Mouse (Mus musculus) forebrain, embryonic 15.5 days (tissue): ENCODE measurements around the gene Pycr1. TPM values are rescaled to one million over a fixed set of nuclear protein-coding genes. Genes with fewer than 3 reads are reported as not detected.
"Not testable (repeated sequence)": the region's sequence is repeated elsewhere in the genome, so short reads cannot be mapped to it uniquely, and the experiment has no call there.

Experiments used
- ATAC-seq: fragments of 200-750 bp; cut with Nextera tagmentation; replicated peaks from 2 replicates; pipeline ENCODE4 v1.8.0; 2017; ENCODE audit warnings: mild to moderate bottlenecking, moderate TSS enrichment, moderate library complexity
- H3K27ac ChIP-seq: fragments of 300-500 bp; sonication (generic); replicated peaks from 2 replicates; pipeline ENCODE4 v1.5.1; 2015; ENCODE audit warnings: mild to moderate bottlenecking, inconsistent platforms
- H3K27me3 ChIP-seq: fragments of 300-500 bp; sonication (generic); 2 replicates; pipeline ENCODE4 v1.6.1; 2015; ENCODE audit warnings: inconsistent platforms
- H3K36me3 ChIP-seq: fragments of 300-500 bp; sonication (generic); 2 replicates; pipeline ENCODE4 v1.6.1; 2015; ENCODE audit warnings: mild to moderate bottlenecking, inconsistent platforms
- H3K4me1 ChIP-seq: fragments of 300-500 bp; sonication (generic); 2 replicates; pipeline ENCODE4 v1.6.1; 2015; ENCODE audit warnings: inconsistent platforms
- H3K4me2 ChIP-seq: fragments of 300-500 bp; sonication (generic); replicated peaks from 2 replicates; pipeline ENCODE4 v1.6.1; 2015; ENCODE audit warnings: mild to moderate bottlenecking, inconsistent platforms
- H3K4me3 ChIP-seq: fragments of 300-500 bp; sonication (generic); 2 replicates; pipeline ENCODE4 v1.5.1; 2015; ENCODE audit warnings: mild to moderate bottlenecking, inconsistent platforms
- H3K9ac ChIP-seq: fragments of 300-500 bp; sonication (generic); replicated peaks from 2 replicates; pipeline ENCODE4 v1.6.1; 2015; ENCODE audit warnings: mild to moderate bottlenecking, inconsistent platforms
- H3K9me3 ChIP-seq: fragments of 300-500 bp; sonication (generic); 2 replicates; pipeline ENCODE4 v1.6.1; 2016; ENCODE audit warnings: inconsistent platforms
- WGBS: fragments of 180-500 bp; shearing (Covaris S2); methylation state at CpG from one replicate; pipeline ENCODE4 v1.1.7; 2015; ENCODE audit warnings: mixed read lengths; 5-methylcytosine and 5-hydroxymethylcytosine counted together
- polyA plus RNA-seq: library from polyadenylated mRNA; unstranded; fragments of >200 nt; fragmentation: Nextera tagmentation; extraction: Ambion mirVana; gene quantifications from 2 replicates; pipeline ENCODE4 v1.2.1, GENCODE M21; 2015

Gene Pycr1
- 30.9 and 35.3 TPM in 2 replicates for polyA plus RNA-seq

- Histone ChIP-seq H3K9ac (peak within 1 kb of the TSS; percentile 65), H3K27me3 (0 out of 2 replicates have a peak, but pooled peaks cover 5% of the 10 kb centered on the region), H3K4me1 (peaks cover 20% of the 10 kb centered on the region), H3K36me3 (no peaks in the 10 kb centered on the region), H3K27ac (peak within 1 kb of the TSS; percentile 47; the same call in 1 of the 2 replicates), H3K4me2 (peak within 1 kb of the TSS; percentile 89), H3K4me3 (peak within 1 kb of the TSS; percentile 51), H3K9me3 (no peaks in the 10 kb centered on the region)
- under 1% methylated on average over 15 of the region's 15 CpGs for WGBS
- peak; percentile 100 for ATAC-seq
Measured at GRCm38 (mm10) chr11:120643601-120643987, at the start of gene Pycr1. Pycr1 (minus strand) TSS chr11:120643769.

GRCm38 (mm10) chr11:120692471-120693011 is 49.0 kb upstream of the Pycr1 start:
- WGBS, result 92% methylated on average over 4 of the region's 4 CpGs
- Histone ChIP-seq H3K36me3 (peaks cover 33% of the 10 kb centered on the region; the same call in 1 of the 2 replicates), H3K4me1 (peaks cover 6% of the 10 kb centered on the region; the same call in 1 of the 2 replicates)

GRCm38 (mm10) chr11:120689365-120689764 is 45.8 kb upstream of the Pycr1 start:
- 84% methylated on average over 3 of the region's 3 CpGs for WGBS
- Histone ChIP-seq H3K27ac (no peak overlapping the region), H3K36me3 (peaks cover 34% of the 10 kb centered on the region; the same call in 1 of the 2 replicates), H3K4me3 (no peak overlapping the region), H3K27me3 (no peaks in the 10 kb centered on the region), H3K9me3 (no peaks in the 10 kb centered on the region), H3K9ac (no peak overlapping the region), H3K4me2 (no peak overlapping the region), H3K4me1 (no peaks in the 10 kb centered on the region)
- no peak for ATAC-seq

More at GRCm38 (mm10) chr11:120692471-120693011, 49.0 kb upstream of the Pycr1 start:
- Histone ChIP-seq H3K27ac (no peak overlapping the region), H3K9me3 (no peaks in the 10 kb centered on the region), H3K27me3 (no peaks in the 10 kb centered on the region), H3K4me3 (no peak overlapping the region), H3K9ac (no peak overlapping the region), H3K4me2 (no peak overlapping the region)
- no peak for ATAC-seq

- no peak for ATAC-seq
- Histone ChIP-seq H3K4me3 (no peak overlapping the region), H3K27ac (no peak overlapping the region), H3K36me3 (peaks cover 45% of the 10 kb centered on the region), H3K9ac (no peak overlapping the region), H3K27me3 (no peaks in the 10 kb centered on the region), H3K4me2 (no peak overlapping the region), H3K4me1 (no peaks in the 10 kb centered on the region), H3K9me3 (no peaks in the 10 kb centered on the region)
- 77% methylated on average over 20 of the region's 20 CpGs for WGBS
Measured at GRCm38 (mm10) chr11:120686650-120687272, 43.2 kb upstream of the Pycr1 start.

- Histone ChIP-seq H3K4me3 (no peak overlapping the region), H3K4me1 (no peaks in the 10 kb centered on the region), H3K27ac (no peak overlapping the region), H3K36me3 (peaks cover 58% of the 10 kb centered on the region), H3K9me3 (no peaks in the 10 kb centered on the region), H3K27me3 (no peaks in the 10 kb centered on the region), H3K9ac (no peak overlapping the region), H3K4me2 (no peak overlapping the region)
- 93% methylated on average over 2 of the region's 2 CpGs for WGBS
- no peak for ATAC-seq
Measured at GRCm38 (mm10) chr11:120684660-120685059, 41.1 kb upstream of the Pycr1 start.

GRCm38 (mm10) chr11:120684086-120684485 is 40.5 kb upstream of the Pycr1 start:
- H3K27ac ChIP-seq, result no peak overlapping the region
- H3K36me3 ChIP-seq, result peaks cover 58% of the 10 kb centered on the region
- H3K27me3 ChIP-seq, result no peaks in the 10 kb centered on the region
- no peak overlapping the region for H3K4me3 ChIP-seq
- WGBS, result 94% methylated on average over 2 of the region's 2 CpGs
- no peak for ATAC-seq
- H3K4me1 ChIP-seq, result no peaks in the 10 kb centered on the region
- H3K4me2 ChIP-seq, result no peak overlapping the region
- no peaks in the 10 kb centered on the region for H3K9me3 ChIP-seq
- H3K9ac ChIP-seq, result no peak overlapping the region

GRCm38 (mm10) chr11:120683536-120683935 is 40.0 kb upstream of the Pycr1 start:
- Histone ChIP-seq H3K4me2 (no peak overlapping the region), H3K27me3 (no peaks in the 10 kb centered on the region), H3K4me3 (no peak overlapping the region), H3K36me3 (peaks cover 56% of the 10 kb centered on the region), H3K4me1 (no peaks in the 10 kb centered on the region), H3K9me3 (no peaks in the 10 kb centered on the region), H3K9ac (no peak overlapping the region), H3K27ac (no peak overlapping the region)
- ATAC-seq, result no peak
- WGBS, result 88% methylated on average over 3 of the region's 3 CpGs

GRCm38 (mm10) chr11:120682683-120683082 is 39.1 kb upstream of the Pycr1 start:
- H3K9ac ChIP-seq, result no peak overlapping the region
- 95% methylated on average over 5 of the region's 5 CpGs for WGBS
- H3K4me3 ChIP-seq, result no peak overlapping the region
- no peaks in the 10 kb centered on the region for H3K9me3 ChIP-seq
- H3K27ac ChIP-seq, result no peak overlapping the region
- no peak for ATAC-seq
- H3K36me3 ChIP-seq, result peaks cover 54% of the 10 kb centered on the region
- H3K4me2 ChIP-seq, result no peak overlapping the region
- no peaks in the 10 kb centered on the region for H3K4me1 ChIP-seq
- no peaks in the 10 kb centered on the region for H3K27me3 ChIP-seq

GRCm38 (mm10) chr11:120679909-120680308 is 36.3 kb upstream of the Pycr1 start:
- no peak overlapping the region for H3K9ac ChIP-seq
- H3K4me2 ChIP-seq, result no peak overlapping the region
- no peak for ATAC-seq
- no peaks in the 10 kb centered on the region for H3K27me3 ChIP-seq
- WGBS, result 79% methylated on average over 3 of the region's 3 CpGs
- peaks cover 3% of the 10 kb centered on the region for H3K4me1 ChIP-seq
- no peaks in the 10 kb centered on the region for H3K9me3 ChIP-seq
- no peak overlapping the region for H3K27ac ChIP-seq
- no peak overlapping the region for H3K4me3 ChIP-seq
- H3K36me3 ChIP-seq, result peaks cover 54% of the 10 kb centered on the region

GRCm38 (mm10) chr11:120676951-120677350 is 33.4 kb upstream of the Pycr1 start:
- Histone ChIP-seq H3K27me3 (no peaks in the 10 kb centered on the region), H3K9ac (no peak overlapping the region), H3K4me2 (no peak overlapping the region), H3K9me3 (no peaks in the 10 kb centered on the region), H3K4me3 (no peak overlapping the region), H3K36me3 (peaks cover 40% of the 10 kb centered on the region), H3K4me1 (peaks cover 18% of the 10 kb centered on the region), H3K27ac (no peak overlapping the region)
- over 99% methylated on average over 4 of the region's 4 CpGs for WGBS
- no peak for ATAC-seq

GRCm38 (mm10) chr11:120675875-120676274 is 32.3 kb upstream of the Pycr1 start:
- 94% methylated on average over 5 of the region's 5 CpGs for WGBS
- H3K27me3 ChIP-seq, ATAC-seq, H3K9ac ChIP-seq, H3K9me3 ChIP-seq, H3K4me2 ChIP-seq, H3K4me3 ChIP-seq, H3K27ac ChIP-seq: not testable (repeated sequence)
- Histone ChIP-seq H3K4me1 (peaks cover 18% of the 10 kb centered on the region), H3K36me3 (peaks cover 33% of the 10 kb centered on the region)

- peak overlapping the region; percentile 66 for H3K4me3 ChIP-seq
- peak overlapping the region; percentile 63 for H3K9ac ChIP-seq
- no peaks in the 10 kb centered on the region for H3K9me3 ChIP-seq
- WGBS, result 37% methylated on average over 12 of the region's 12 CpGs
- H3K4me1 ChIP-seq, result peaks cover 18% of the 10 kb centered on the region
- ATAC-seq, result peak; percentile 4
- H3K4me2 ChIP-seq, result peak overlapping the region; percentile 58
- H3K27ac ChIP-seq, result peak overlapping the region; percentile 87
- H3K36me3 ChIP-seq, result peaks cover 13% of the 10 kb centered on the region; the same call in 1 of the 2 replicates
- 0 out of 2 replicates have a peak, but pooled peaks cover 4% of the 10 kb centered on the region for H3K27me3 ChIP-seq
Measured at GRCm38 (mm10) chr11:120673594-120674122, 30.1 kb upstream of the Pycr1 start.
